Mouse (Mus musculus): Measurements from ENCODE around the gene Cyp2j9. TPM values are rescaled to one million over a fixed set of nuclear protein-coding genes. Genes with fewer than 3 reads are reported as not detected.

The Cyp2j9 gene
- total RNA-seq, 2 experiments from 2014 or later = 25.6 to 27.9 TPM

Other genes starting within 250 kb of the Cyp2j9 start
- gene Cyp2j11, start 242.9 kb downstream of the Cyp2j9 start, total RNA-seq (2021) = not detected
- gene Cyp2j8, start 84.2 kb downstream of the Cyp2j9 start, total RNA-seq (2021) = not detected
- 10 to 100 TPM; 14.5 to 15.2 TPM for gene Cyp2j6, start 37.9 kb downstream of the Cyp2j9 start, total RNA-seq (2021)
- not detected for gene Cyp2j5, start 72.6 kb upstream of the Cyp2j9 start, total RNA-seq (2021)
- not detected for gene Gm12695, start 193.6 kb upstream of the Cyp2j9 start, total RNA-seq (2021)